Mouse (Mus musculus) left cerebral cortex, adult 9 months (tissue): Measurements from ENCODE around the gene Mpv17l2.

Experiments
- DNase-seq, 2 experiments: peaks; one replicate each; pipeline ENCODE4 v3.0.0; 2022; ENCODE audit warnings: low spot score in 2 of 2

Mpv17l2 gene

GRCm38 (mm10) chr8:70767503-70767902, 6.8 kb upstream of the Mpv17l2 start:
- DNase-seq: no peak

- no peak for DNase-seq
These were observed 6.1 kb upstream of the Mpv17l2 start for GRCm38 (mm10) chr8:70766571-70767440.

GRCm38 (mm10) chr8:70765838-70766570, 5.3 kb upstream of the Mpv17l2 start:
- no peak for DNase-seq

GRCm38 (mm10) chr8:70765329-70765728, 4.6 kb upstream of the Mpv17l2 start:
- DNase-seq: no peak

GRCm38 (mm10) chr8:70764676-70765075, 3.9 kb upstream of the Mpv17l2 start:
- no peak for DNase-seq

- no peak for DNase-seq
These were observed 3.3 kb upstream of the Mpv17l2 start for GRCm38 (mm10) chr8:70764026-70764425.

- DNase-seq: no peak
These were observed 2.6 kb upstream of the Mpv17l2 start for GRCm38 (mm10) chr8:70763354-70763753.

- DNase-seq: no peak
These were observed 1.4 kb upstream of the Mpv17l2 start for GRCm38 (mm10) chr8:70762118-70762517.

GRCm38 (mm10) chr8:70760350-70760749, 396 bp downstream of the Mpv17l2 start:
- no peak for DNase-seq

GRCm38 (mm10) chr8:70758616-70759561, 1.9 kb downstream of the Mpv17l2 start:
- no peak for DNase-seq

- DNase-seq: peak in 1 of 2 experiments; percentile 13
These were observed 2.5 kb downstream of the Mpv17l2 start for GRCm38 (mm10) chr8:70758308-70758615.

GRCm38 (mm10) chr8:70757523-70758307, 3.0 kb downstream of the Mpv17l2 start:
- peak in 1 of 2 experiments; percentile 28 for DNase-seq

- DNase-seq: peak in 1 of 2 experiments; percentile 10
These were observed 4.2 kb downstream of the Mpv17l2 start for GRCm38 (mm10) chr8:70756476-70757040.

GRCm38 (mm10) chr8:70755661-70756475, 4.9 kb downstream of the Mpv17l2 start:
- peak; percentile 15 to 27 for DNase-seq

- DNase-seq: peak; percentile 64 to 85
These were observed 5.7 kb downstream of the Mpv17l2 start for GRCm38 (mm10) chr8:70754871-70755660.

GRCm38 (mm10) chr8:70754043-70754870, 6.5 kb downstream of the Mpv17l2 start, which contains the start of gene Rab3a:
TSS of gene Rab3a (plus strand) at chr8:70754679.
- DNase-seq: peak; percentile 97 to 98

- peak; percentile 49 to 90 for DNase-seq
These were observed 7.6 kb downstream of the Mpv17l2 start for GRCm38 (mm10) chr8:70753151-70753550.
